Comparison of ENCODE assay signal across 8 mouse cellular contexts in genomic region chr14:31217666-31218065, GRCm38 (mm10). TPM values are rescaled to one million over a fixed set of nuclear protein-coding genes. Genes with fewer than 3 reads are reported as not detected.
A peak's percentile ranks its signal among the peaks of the same experiment; 100 is the strongest.
DNase-seq lines count a peak whose midpoint lies in the region; ATAC-seq lines count a peak whose summit lies in the region.

TSS of gene Sema3g (plus strand) at chr14:31217860.

- peak within 1 kb of the TSS; percentile 35 for H3K9ac ChIP-seq in liver, embryonic 16.5 days (ENCODE audit: low read depth, low read length)
- peak within 1 kb of the TSS; percentile 55 for H3K9ac ChIP-seq in neural tube, embryonic 13.5 days

- H3K4me2 ChIP-seq in liver, embryonic 16.5 days (ENCODE audit: low read depth, low read length): 0 out of 2 replicates have a peak within 1 kb of the TSS, but pooled peaks have one; percentile 4
- H3K4me2 ChIP-seq in neural tube, embryonic 13.5 days: peak within 1 kb of the TSS; percentile 34

- peaks cover 17% of the 10 kb centered on the region for H3K4me1 ChIP-seq in liver, embryonic 16.5 days (ENCODE audit: control insufficient read depth, low read depth, low read length)
- H3K4me1 ChIP-seq in neural tube, embryonic 13.5 days (replicated peaks): peaks cover 14% of the 10 kb centered on the region

- WGBS in liver, embryonic 16.5 days (ENCODE audit: insufficient replicate concordance): 5% methylated on average over 11 of the region's 11 CpGs
- WGBS in neural tube, embryonic 13.5 days: 12% methylated on average over 11 of the region's 11 CpGs

- ATAC-seq in liver, embryonic 16.5 days (ENCODE audit: low read depth): peak; percentile 64
- peak; percentile 44; the same call in 1 of the 2 replicates for ATAC-seq in neural tube, embryonic 13.5 days (ENCODE audit: low read depth)
- ATAC-seq in activated CD4-positive, CD25-positive, alpha-beta regulatory T cell, adult 4 months: no peak

- H3K36me3 ChIP-seq in liver, embryonic 16.5 days (ENCODE audit: control insufficient read depth, insufficient read depth): no peaks in the 10 kb centered on the region
- H3K36me3 ChIP-seq in neural tube, embryonic 13.5 days: no peaks in the 10 kb centered on the region

- no peaks in the 10 kb centered on the region for H3K9me3 ChIP-seq in liver, embryonic 16.5 days (replicated peaks; ENCODE audit: control insufficient read depth, low read length)
- H3K9me3 ChIP-seq in neural tube, embryonic 13.5 days: no peaks in the 10 kb centered on the region

- H3K4me3 ChIP-seq in liver, embryonic 16.5 days (ENCODE audit: low read depth, low read length): no peak within 1 kb of the TSS
- H3K4me3 ChIP-seq in neural tube, embryonic 13.5 days: peak within 1 kb of the TSS; percentile 5; the same call in 1 of the 2 replicates

- no peaks in the 10 kb centered on the region; the same call in 1 of the 2 replicates for H3K27me3 ChIP-seq in liver, embryonic 16.5 days (ENCODE audit: control insufficient read depth, insufficient read depth, low read depth, low read length)
- H3K27me3 ChIP-seq in neural tube, embryonic 13.5 days: no peaks in the 10 kb centered on the region

- H3K27ac ChIP-seq in liver, embryonic 16.5 days (ENCODE audit: low read length): no peak within 1 kb of the TSS
- H3K27ac ChIP-seq in neural tube, embryonic 13.5 days (replicated peaks): peak within 1 kb of the TSS; percentile 43

- peak; percentile 26 to 28 for DNase-seq in layer of hippocampus, postnatal 10 days (ENCODE audit: low spot score in 2 of 2)
- no peak for DNase-seq in layer of hippocampus, adult 9-10 months (ENCODE audit: low spot score)
- DNase-seq in cerebellum, adult 11-12 months: peak; percentile 87
- DNase-seq in forelimb bud, embryonic 11.5 days (ENCODE audit: low read depth, low spot score): peak; percentile 54
- peak; percentile 46 for DNase-seq in induced T-regulatory cell, adult 2 months (ENCODE audit: low read depth)

RNA-seq across cellular contexts. Expression of gene Sema3g, which starts in this region (rescaled TPM):
- 1 to 10 TPM; 4.7 to 5.4 TPM for total RNA-seq in layer of hippocampus, postnatal 10 days (2021)
- polyA plus RNA-seq in liver, embryonic 16.5 days (2015; fragmentation: Nextera tagmentation; extraction: Ambion mirVana): 0.04 TPM in 2 replicates
- polyA plus RNA-seq in neural tube, embryonic 13.5 days (2015; fragmentation: Nextera tagmentation; extraction: Ambion mirVana): 1.1 and 1.4 TPM in 2 replicates
- not detected for polyA plus RNA-seq in activated CD4-positive, CD25-positive, alpha-beta regulatory T cell, adult 4 months (2017; shearing (Covaris generic))

Comparison
In these comparisons a context has a peak if more than half of its experiments do, and no peak if none do; other contexts are left out.
1. Peak in ATAC-seq, H3K9ac ChIP-seq and H3K4me2 ChIP-seq in liver, embryonic 16.5 days; RNA of the gene not detected or under 1 TPM.